Mouse (Mus musculus) lung, adult 18-20 months (tissue): ENCODE results near the gene Gif.

ENCODE experiments used
- DNase-seq, 2 experiments: peaks; one replicate each; pipeline ENCODE4 v3.0.0; 2022; ENCODE audit warnings: mixed read lengths in 2 of 2

The Gif gene

DNA sequence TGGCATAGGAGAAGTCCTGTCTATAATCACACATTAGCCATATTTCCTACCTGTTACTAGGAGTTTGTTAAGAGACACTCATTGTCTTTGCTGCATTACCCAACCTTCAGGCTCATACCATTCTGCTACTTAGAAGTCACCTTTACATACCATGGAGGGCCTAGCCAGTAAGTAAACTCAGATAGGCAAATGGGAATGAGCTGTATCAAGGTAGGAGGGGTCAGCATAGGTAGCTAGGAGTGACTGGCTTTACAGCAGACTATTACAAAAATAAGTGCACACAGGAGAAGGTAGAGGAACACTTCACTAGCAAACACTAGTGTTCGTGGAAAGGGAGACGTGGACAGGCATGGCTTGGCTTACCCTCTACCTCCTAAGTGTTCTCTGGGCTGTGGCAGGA, at the start of gene Gif:
TSS of gene Gif (plus strand) at position 257 of the 400 bp plus-strand sequence.
- no peak for DNase-seq

DNA sequence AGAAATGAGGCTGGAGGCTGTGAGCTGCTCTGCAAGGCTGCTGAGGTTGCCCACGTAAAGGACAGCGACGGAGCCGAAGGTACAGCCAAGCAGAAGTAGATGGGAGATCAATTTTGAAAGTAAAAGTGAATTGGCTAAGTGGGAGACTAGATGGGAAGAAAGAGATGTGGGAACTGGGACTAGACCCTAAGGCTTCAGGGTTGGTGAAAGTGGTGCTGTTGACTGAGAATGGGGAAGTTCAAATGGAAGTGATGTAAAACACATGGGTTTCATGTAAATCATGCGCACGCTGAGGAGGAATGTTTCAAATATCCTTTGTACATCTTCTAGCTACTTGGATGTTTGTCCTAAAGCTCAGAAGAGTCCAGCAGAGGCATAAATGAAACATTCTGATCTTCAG, 49.0 kb upstream of the Gif start:
- DNase-seq = no peak

DNA sequence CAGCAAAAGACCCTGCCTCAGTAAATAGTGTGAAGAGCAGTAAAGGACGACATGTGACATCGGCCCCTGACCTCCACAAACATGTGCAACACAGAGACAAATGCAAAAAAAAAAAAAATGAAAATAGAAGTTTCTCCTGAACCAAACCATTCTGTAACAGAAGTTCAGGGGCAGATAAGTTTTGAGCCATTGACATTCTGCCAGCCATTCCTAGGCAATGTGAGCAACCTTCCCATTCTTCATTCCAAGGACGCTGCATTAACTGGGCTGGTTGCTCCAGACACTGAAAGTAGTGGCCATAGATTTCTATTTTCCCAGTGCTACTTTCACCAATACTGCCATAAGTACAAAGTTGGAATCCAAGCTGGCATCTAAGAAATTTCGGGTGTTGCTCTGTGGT, 34.9 kb upstream of the Gif start:
- no peak for DNase-seq

DNA sequence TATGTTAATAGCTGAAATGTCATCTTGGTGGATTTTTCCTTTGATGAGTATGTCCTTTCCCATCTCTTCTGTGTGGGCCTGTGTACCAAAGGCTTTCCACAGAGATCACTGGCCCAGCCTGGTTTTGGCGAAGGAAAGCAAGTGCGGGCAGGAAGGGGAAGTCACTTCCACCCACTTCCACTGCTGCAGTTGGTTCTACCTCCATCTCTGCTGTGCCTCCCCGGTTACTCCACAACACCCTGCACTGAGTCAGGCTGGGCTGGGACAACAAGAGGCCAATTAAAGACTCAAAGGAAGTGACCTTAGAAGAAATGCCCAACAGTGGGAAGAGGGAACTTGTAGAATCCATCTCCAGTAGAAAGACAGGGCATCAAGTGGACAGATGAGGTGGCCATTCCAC, 27.3 kb upstream of the Gif start:
- DNase-seq = no peak

DNA sequence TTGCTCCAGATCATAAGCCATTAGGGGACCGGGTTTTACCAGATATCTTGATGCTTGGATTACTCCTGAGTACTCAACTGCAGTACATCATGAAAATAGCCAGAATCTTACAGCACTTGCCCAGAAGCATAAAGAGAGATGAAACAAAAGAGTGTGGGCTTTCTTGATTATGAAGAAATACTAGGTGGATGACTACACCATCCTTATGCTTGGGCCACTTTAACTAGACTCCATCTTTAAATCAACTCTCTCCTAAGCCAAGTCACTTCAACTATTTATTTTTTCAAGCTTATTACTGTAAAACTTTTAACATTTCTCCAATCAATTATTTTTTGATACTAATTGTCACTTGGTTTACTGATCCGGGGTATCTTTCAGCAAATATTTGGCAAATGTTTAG, 23.5 kb upstream of the Gif start:
- DNase-seq = no peak

DNA sequence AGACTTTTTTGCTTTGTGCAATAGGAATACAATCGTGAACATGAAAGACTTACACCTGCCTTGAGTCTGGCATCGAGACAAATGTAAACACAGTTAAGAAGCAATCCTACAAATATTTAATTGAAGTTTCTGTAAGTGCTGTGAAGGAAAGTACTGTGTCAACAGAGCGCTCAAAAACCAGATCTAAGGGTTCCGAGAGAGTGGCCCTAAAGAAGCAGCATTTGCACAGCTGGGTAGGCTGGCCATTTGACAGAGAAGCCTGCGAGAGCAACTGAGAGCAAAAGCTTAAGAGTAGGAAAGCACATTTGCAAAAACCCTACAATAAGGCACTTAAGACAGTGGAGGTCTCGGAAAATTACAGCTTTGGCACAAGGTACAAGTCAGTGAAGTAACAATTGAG, 23.1 kb upstream of the Gif start:
- DNase-seq = peak; percentile 47 to 64

DNA sequence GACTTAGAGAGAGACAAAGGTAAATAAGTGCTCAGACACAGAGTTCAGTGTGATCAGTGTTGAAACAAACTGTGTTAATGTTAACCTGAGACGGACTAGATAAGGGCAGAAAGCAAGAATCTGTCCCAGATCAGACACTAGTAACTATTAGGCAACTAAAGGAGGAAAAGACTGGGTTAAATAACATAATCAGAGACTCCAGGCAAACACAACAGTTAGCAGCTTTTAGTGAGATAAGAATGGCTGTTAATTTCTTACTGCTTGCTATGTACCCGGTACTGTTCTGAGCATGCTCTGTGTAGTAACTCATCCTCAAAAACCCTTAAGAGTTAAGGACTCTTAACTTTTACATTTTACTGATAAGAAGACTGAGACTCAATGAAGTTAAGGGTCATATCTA, 21.4 kb upstream of the Gif start:
- no peak for DNase-seq

DNA sequence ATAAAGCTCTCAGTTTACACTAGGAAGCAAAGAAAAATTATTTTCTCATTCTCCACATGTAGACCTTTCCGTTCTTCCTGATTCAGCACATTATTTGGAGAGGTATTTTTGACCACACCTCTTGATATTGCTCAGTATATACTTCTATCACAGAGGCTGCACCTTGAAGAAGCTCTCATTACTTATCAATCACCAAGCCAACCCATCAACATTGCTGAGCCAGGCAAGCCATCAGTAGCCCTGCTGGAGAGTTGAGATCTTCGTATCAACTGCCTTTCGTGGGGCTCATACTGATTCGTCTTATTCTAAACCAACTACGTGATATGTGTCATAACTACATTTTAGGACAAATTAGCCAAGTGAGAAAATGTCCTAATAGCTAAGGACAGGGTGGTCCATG, 20.1 kb upstream of the Gif start:
- no peak for DNase-seq

DNA sequence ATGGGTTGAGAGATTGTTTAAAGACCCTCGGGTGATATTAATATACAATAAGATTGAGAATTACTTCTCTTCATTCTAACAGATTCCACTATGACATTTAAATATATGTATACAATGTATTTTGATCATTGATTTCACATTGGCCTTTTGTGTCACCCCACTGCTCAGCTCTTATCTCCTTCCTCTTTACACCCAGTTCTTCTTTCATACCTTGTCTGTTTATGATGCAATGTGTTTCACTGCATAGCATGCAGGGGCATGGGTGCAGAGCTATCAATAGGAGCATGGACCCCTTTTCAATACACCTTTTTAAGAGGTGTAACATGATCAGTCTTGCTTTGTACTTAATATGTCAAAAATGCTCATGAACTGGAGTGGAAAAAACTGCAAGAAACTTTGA, 17.1 kb upstream of the Gif start:
- DNase-seq = no peak

DNA sequence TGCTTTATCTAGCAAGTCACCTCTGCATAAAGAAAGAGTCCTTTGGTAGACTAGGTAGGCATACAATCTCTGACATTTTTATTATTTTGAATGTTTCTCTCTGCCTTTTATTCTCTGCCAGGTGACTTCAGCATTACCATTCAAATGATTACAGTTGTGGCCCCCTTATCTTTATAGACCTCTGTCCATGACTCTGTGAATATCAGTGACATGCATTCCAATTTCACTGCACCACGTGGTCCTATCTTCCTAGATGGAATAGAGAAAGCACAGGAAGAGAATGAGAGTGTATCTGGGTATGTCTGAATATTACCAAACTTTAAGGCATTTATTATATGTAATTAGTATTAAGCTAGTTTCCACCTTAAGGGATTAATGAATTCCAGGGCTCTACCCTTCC, 10.9 kb upstream of the Gif start:
- DNase-seq = no peak

DNA sequence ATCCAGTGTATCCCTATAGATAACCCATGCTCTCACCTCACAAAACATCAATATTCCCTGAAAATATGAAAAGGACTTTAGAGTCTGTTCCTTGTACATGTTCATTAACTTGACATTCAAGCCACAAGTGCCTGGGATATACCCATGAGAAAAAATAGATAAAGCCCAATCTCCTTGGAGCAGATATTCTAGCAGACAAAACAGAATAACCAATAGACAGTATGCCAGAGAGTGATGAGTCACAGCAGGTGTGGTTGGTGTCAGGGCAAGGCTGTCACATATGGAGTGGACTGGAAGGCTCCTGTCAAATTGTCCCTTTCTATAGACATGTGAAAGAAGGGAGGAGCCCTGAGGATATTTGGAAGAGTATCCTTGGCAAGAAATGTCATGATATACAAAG, 1.7 kb upstream of the Gif start:
- DNase-seq = no peak

DNA sequence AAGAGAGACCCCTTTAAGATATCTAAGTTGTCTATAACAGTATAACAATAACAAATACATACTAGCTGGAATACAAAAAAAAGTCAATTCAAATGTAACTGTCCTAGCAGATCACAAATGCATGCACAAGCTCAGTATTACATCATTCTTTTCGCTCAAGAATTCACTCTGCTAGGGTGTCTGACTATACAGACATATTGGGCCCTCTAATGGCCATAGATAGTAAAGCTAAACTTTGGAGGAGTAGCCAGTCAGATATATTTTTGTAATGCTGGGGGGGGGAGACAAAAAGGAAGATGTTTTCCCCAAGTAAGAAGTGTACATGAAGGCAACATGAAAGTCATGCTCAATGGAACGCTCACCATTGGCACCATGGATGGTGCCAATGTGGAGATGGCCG, 17.7 kb downstream of the Gif start:
- no peak for DNase-seq

DNA sequence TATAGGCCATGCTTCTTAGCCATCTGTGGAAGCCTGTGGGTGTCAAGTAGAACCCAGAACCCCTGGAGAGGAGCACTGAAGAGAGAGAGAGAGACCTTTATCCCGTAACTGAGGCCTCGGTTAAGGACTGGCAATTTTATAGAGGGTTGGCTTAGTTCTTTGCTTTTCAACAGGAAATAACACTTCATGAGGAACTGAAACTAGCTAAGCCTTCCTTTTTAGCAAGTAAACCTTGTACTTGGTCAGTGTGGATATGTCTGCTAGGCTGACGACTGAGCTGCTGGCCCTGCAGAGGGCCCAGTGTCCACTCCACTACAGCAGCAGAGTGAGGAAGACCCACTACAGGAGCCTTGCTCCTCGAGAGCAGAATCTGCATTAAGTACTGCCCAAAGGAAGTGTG, 19.1 kb downstream of the Gif start:
- no peak for DNase-seq

DNA sequence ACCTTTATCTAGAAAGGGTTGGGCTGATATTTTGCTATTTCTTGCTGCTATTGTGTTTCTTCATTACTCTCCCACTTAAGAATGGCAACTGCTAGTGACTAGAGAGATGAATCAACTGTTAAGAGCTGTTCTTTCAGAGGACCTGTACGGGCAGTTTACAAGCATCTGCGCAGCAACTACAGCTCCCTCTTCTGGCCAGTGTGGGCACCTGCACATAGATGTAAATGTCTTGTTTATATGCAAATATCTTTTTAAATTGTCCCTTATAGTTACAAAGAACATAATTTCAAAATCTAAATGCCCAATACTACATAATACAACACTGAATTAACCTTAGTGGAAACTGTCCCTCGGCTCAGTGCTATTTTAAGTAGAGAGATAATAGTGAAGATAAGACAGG, 20.8 kb downstream of the Gif start:
- DNase-seq = peak; percentile 20 to 29

DNA sequence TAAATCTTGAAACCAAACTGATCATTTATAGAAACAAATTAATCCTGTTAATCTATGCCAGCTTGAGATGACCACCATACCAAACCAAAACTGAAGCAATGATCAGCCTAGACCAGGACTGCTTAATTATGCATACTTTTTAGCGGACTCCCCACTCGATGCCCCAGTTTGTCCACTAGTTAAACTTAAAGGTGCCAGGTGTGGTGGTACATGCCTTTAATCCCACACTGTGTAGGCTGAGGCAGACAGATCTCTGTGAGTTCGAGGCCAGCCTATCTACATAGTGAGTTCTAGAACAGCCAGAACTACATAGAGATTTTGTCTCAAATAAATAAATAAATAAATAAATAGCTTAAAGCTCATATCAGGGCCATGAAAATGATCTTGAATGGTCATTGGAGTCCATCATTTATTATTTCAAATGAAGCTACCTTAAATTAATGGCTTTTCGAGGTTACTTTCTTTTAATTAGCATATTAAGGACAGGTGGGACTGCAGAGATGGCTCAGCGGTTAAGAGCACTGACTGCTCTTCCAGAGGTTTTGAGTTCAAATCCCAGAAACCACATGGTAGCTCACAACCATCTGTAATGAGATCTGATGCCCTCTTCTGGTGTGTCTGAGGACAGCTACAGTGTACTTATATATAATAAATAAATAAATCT, 22.0 kb downstream of the Gif start:
- DNase-seq = no peak

DNA sequence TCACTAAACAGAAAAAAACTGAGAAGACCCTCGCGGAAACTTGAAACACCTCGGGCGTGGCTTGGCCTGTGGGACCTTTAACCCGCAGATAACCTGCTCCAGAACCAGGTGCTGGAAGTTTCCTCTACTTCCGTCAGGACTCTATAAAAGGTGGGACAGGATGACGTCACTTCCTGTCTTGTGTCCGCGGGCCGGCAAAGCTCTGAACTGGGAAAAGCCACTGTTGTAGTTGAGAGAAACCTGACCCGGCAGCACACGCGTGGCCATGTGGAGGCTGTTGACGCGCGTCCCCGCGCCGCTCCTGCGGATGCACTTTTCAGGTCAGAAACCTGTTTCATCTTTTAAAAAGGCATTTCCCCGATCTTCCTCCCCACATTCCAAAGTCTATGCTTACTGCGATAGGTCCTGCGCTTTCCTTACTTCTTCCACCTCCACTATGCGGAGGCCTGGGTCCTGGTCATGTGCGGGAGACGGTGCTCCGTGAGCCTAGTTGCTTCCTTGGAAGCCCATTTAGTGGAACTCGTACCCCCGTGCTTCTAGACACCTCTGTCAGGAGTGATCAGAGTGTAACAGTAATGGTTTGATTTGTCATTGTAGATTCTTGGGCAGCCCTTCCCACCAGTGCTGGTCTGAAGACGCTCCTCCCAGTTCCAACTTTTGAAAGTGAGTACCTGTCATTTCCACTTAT, 23.0 kb downstream of the Gif start, which contains the start of gene Mrpl16:
TSS of gene Mrpl16 (plus strand) at position 187 of the 688 bp plus-strand sequence.
- DNase-seq = peak; percentile 87 to 90

DNA sequence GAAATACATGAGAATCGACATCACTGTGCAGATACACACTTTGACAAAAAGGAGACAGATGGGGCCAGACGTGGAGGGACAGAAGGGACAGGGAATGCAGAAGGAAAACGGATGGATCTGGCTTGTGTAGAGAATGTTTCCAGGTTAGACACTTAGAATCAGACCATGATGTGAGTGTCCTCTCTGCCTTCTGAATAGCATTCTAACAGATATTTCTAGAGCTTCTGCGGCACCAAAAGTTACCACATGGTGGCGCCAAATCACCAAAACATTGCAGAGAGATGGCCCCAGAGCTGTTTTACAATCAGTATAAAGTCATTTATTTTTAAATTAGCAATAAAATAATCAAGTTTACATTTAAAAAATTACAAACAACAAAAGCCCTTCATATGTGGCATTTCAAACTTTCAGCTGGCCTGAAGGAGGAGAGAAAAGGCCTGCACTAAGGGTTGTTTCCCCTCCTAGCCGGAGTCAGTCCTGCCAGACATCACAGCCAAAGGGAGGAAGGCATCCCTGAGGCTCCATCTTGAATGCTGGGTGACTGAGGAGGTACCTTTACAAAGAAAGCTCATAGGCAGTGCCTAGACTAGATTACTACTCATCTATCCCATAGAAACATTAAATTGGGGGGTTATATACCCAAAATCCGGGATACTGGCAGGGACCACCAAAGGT, 30.0 kb downstream of the Gif start:
- peak; percentile 42 to 47 for DNase-seq

DNA sequence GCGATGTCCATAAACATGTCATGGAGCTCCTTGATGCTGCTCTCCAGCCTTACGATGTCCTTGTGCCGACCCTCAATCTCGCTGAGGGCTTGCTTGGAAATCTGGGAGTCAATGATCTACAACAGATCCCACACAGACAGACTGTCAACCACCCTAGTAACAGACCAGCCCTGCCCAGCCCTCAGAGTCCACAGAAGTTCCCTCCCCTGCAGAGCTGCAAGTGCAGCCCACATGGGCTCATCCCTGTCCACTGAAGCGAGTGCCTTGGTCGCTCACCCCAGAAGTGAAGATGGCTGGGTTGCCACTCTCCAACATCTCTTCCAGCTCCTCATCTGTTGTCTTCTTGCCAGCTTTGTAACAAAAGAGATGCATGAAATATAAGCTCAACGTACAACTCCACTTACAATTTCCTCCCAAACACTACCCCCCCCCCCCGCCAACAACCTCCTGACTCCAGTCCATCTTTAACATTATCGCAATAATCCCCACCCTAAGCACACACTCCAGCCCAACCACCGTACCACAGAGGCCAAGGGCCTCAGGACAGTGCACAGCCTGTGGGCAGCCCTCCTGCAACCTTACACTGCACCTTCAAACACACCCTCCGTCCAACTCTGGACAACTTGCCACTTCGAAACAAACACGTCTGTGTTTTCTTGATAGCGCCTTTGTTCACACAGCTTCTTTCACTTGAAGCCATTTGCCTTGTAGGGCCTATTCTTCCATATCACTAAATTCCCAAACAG, 38.2 kb downstream of the Gif start:
- DNase-seq = no peak

DNA sequence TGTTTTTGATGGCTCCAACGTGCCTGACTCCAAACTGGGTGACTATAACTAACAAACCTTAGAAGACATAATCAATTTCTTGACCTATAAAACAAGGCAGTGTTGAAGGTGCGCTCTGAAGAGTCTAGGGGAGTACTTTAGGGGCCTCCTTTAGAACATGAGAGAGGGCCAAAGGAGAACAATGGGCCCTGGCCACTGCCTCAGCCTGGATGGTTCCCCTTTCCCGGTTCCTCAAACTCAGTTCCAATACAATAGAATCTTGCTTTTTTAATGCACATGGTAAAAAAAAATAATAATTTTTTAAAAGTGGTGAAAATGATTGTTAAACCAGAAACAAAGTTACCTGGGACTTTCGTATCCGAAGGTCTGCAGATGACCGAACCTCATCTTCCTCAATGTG, 40.5 kb downstream of the Gif start:
- no peak for DNase-seq

DNA sequence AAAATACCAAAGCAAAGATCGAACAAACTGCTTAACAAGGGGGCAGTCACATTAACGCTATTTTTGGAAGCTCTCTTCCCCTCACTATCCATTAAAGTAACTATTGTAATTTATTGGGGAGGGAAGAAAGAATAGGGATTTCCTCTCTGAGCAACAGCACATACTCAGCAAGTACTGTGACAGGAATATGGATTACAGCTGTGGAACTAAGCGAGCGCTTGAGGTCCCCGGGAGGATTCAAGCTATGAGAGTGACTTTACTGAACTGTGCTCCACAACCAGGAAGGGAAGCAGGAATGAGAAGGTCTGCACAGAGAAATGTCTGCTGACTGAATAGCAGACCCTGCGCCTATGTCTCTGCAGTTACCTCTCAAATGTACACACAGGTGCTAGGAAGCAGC, 41.5 kb downstream of the Gif start:
- DNase-seq = no peak

DNA sequence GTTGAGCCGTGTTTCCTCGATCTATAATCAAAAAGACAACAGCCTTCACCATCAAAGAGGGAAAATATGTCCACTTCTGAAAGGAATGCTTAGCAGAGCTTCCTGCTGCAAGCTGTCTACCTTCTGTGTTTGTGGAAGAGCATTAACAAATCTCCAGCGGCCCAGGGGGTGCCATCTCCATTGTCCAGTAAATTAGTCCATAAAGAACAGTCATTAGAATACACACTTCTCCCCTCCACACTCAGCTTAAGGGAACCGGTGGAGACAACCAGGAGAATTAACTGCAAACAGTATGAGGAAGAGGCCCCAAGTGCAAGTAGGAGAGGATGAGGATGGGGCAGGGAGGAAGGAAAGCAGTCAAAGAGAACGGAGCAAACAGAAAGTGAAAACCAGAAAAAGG, 44.5 kb downstream of the Gif start:
- no peak for DNase-seq

DNA sequence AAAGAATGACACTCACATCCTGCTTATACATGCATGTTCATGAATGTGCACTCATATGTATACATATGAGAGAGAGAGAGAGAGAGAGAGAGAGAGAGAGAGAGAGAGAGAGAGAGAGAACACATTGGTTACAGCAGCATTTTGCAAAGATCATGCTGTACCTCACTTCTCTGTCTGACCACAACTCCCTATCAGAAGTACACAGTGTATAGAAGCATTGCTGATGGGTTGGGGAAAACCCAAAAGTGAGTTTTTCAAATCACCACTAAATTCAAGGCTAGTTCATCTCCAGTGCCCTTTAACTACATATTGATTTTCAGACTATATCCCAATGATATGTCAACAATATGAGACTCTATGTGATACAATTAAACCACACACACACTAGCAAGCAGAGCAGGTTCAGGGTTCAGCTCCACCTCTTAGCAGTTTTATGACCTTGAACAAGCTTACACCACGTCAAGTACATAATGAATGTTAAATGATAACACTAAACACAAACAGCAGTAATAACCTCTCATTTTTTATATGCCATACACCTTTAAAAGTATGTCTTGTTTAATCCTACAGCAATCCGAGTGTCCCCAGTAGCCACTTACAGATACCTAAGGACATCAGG, 46.5 kb downstream of the Gif start:
- DNase-seq = no peak

DNA sequence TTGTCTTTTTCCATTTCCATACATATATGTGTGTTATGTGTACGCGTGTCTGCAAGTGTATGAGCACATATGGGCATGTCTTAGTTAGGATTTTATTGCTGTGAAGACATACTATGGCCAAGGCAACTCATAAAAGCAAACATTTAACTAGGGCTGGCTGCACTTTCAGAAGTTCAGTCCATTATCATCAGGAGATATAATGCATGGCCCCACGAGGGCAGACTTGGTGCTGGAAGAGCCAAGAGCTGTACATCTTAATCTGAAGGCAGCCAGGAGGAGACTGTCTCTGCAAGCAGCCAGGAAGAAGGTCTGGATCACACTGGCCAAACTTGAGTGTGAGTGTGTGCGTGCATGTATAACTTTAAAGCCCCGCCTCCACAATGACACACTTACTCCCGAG, 47.1 kb downstream of the Gif start:
- no peak for DNase-seq
